Mouse (Mus musculus): ENCODE measurements around the gene Siae.

Siae gene

GRCm38 (mm10) chr9:37625129-37625528 is 69.6 kb downstream of the Siae start:
- peak in 1 of 2 experiments; percentile 28 for DNase-seq (ENCODE audit: low spot score in 2 of 2)

DNA sequence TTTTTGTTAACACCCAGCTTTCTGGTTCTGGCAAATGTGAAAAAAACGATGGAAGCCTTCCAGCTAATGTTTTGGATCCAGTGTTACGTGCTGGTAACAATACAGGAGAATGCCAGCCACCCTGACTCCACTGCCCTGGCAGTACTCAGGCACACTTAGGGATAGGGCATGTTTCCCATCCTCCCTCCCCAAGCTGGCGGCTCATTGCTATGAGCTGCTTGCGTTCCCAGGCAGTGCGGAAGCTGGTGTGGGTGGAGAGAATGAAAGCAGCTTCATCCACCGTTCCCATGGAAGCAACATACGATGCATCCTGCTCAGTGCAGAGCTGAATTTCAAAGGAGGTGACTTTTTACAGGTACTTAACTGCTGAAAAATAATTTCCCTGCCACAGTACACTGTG is 70.1 kb downstream of the Siae start:
- peak; percentile 88 to 93 for DNase-seq (ENCODE audit: low spot score in 2 of 2)

DNA sequence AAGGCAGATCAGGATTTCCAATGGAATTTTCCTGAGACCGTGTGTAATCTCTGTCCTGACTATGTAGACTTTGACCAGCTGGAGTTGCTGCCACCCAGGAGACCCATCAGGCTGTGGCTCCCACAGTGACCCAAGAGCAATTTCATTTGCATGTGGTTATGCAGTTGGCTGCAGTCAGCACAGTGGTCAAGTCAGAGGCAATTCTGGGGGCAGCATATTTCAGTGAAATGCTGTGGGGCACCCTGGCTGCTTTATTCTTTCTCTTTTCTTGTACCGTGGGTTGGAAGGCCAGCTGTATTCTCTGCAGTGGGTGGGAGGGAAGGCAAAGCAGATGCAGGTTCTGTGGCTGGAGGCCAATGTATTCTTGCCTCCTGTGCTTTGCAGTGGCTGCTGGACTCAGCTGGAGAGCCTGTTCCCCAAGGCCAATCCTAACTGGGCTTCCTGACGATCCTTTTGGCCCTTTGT is 70.6 kb downstream of the Siae start:
- DNase-seq (ENCODE audit: low spot score in 2 of 2): peak; percentile 49 to 66

- peak in 1 of 2 experiments; percentile 7 for DNase-seq (ENCODE audit: low spot score in 2 of 2)
Measured at GRCm38 (mm10) chr9:37627263-37627662, 71.8 kb downstream of the Siae start.

- DNase-seq (ENCODE audit: low spot score in 2 of 2): peak in 1 of 2 experiments; percentile 11
Measured at GRCm38 (mm10) chr9:37628581-37628980, 73.1 kb downstream of the Siae start.

DNA sequence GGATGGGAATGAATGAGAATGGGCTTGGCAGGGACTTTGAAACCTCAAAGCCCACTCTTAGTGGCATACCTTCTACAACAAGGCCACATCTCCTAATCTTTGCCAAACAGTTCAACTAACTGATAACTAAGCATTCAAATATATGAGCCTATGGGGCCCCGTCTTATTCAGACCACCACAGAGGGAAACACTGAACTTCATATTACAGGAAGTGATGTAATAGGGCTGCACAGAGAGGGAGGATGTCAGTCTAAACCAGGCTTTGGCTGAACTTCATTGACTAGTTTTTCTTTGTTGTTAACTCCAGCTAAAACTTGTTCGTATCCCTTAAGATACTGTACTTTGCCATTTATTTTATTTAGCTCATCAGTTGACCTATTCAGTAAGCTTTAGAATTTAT is 74.4 kb downstream of the Siae start:
- DNase-seq (ENCODE audit: low spot score in 2 of 2): no peak

DNA sequence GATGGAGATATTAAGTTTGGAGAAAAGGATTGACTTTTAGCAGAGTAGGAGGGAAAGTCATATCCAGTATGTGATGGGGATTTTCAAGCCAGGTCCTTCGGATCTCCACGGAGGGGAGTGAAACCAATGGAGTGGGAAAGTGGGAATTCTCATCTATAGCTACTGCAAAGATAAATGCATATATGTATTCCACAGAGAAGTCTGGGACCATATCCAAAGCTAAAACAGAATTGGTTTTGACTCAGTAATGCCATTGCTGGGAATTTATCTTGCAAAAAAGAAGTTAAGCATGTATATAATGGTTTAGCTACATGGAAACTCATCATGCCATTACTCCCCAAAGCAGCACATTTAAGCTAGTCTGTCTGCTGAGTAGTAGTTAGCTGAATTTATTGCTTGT is 76.8 kb downstream of the Siae start:
- no peak for DNase-seq (ENCODE audit: low spot score in 2 of 2)

DNA sequence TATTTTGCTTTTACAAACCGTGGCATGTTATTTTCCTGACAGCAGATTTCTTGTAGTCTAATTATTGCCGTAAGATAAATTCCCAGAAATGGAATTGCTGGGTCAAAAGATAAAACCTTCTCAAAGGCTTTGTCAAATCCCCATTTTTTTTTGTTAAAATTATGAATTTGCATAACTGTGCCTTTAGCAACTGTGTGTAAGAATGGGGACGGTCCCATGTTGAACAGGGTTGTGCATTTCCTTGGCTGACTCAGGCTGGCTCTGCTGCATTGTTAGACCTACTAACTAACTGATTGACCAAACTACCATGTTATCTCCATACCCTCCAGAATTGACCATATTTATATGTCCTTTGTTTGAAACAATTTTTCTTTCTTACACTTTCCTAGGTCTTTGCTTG is 78.8 kb downstream of the Siae start:
- no peak for DNase-seq (ENCODE audit: low spot score in 2 of 2)

DNA sequence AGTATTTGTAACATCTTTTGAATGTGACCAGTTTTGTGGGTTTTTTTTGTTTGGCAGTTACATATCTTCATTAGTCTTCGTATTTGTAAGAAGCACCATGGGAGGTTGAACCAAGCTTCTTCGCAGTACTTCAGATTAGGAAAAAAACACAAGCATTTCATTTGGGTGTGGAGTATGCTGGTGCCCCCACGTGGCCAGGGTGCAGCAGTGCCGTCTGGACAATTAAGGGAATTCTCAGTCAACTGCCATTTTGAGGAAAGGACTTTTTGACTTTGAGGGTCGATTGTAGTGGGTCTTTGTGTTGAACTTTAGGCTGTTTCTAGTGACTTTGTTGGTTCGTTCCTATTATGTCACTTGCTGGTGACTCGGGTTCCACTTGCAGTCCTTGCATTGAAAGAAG is 80.8 kb downstream of the Siae start:
- peak in 1 of 2 experiments; percentile 68 for DNase-seq (ENCODE audit: low spot score in 2 of 2)

- DNase-seq (ENCODE audit: low spot score in 2 of 2): no peak
Measured at GRCm38 (mm10) chr9:37636800-37637542, 81.5 kb downstream of the Siae start.

- no peak for DNase-seq (ENCODE audit: low spot score in 2 of 2)
Measured at GRCm38 (mm10) chr9:37638721-37639120, 83.2 kb downstream of the Siae start.

DNA sequence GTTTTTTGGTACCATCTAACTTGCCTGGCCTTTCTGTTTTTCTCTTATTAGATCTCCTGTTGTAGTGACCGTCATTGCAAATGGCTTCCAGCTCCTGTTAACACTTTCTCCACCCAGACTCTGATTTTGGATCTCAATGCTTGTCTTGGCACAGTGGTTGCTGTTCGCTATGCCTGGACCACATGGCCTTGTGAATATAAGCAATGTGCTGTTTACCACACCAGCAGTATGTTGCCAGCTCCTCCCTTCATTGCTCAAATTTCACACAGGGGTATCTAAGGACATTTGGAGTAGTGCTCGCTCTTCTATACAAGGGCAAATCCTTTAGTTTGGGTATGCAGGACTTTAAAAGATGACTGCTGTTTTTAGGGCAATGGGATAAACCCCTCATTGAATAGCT is 90.7 kb downstream of the Siae start:
- no peak for DNase-seq (ENCODE audit: low spot score in 2 of 2)

DNA sequence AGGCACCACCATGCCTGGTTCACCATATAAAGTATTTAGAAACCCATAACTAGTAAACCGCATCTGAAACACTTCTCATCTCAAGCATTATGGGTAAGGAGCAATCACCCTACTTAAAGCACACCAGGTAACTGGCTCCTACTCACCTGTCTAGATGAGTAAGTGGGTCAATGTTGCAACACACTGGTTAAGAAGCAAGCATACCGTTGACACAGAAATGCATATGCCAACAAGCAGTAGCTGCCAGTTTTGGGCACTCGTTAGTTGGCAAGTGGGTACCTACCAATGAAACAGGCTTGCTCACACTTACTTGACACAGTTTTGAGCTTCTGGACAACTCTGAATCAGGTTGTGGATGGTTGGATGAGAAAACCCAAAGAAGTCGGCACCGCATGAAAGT is 95.1 kb downstream of the Siae start:
- no peak for DNase-seq (ENCODE audit: low spot score in 2 of 2)

GRCm38 (mm10) chr9:37653836-37654235 is 98.3 kb downstream of the Siae start:
- DNase-seq (ENCODE audit: low spot score in 2 of 2): no peak

- no peak for DNase-seq (ENCODE audit: low spot score in 2 of 2)
Measured at GRCm38 (mm10) chr9:37655961-37656360, 100.5 kb downstream of the Siae start.

GRCm38 (mm10) chr9:37656439-37656881 is 101.0 kb downstream of the Siae start:
- no peak for DNase-seq (ENCODE audit: low spot score in 2 of 2)

GRCm38 (mm10) chr9:37656931-37657481 is 101.5 kb downstream of the Siae start, which contains the start of gene Tbrg1:
TSS of gene Tbrg1 (minus strand) at chr9:37657312.
- DNase-seq (ENCODE audit: low spot score in 2 of 2): peak; percentile 83 to 85

DNA sequence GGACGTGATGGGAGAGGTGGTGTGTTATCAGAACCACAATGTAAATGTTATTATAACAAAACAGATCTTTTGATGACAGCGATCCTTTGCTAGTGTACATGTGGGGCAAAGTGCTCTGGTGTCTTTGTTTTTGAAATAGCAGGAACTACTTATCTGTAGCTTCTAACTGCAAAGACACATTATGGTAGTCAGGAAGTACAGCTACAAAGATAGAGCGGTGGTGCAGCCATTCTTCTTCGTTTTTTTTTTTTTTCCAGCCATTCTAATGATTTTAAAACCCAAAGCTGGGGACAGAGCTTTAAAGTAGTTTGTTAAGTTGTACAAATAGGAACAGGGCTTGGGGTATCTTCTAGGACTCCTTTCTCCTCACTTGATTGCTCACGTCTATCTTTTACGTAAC is 103.9 kb downstream of the Siae start:
- DNase-seq (ENCODE audit: low spot score in 2 of 2): no peak

GRCm38 (mm10) chr9:37663210-37663609 is 107.7 kb downstream of the Siae start:
- DNase-seq (ENCODE audit: low spot score in 2 of 2): no peak

- DNase-seq (ENCODE audit: low spot score in 2 of 2): no peak
Measured at GRCm38 (mm10) chr9:37664604-37665003, 109.1 kb downstream of the Siae start.

DNA sequence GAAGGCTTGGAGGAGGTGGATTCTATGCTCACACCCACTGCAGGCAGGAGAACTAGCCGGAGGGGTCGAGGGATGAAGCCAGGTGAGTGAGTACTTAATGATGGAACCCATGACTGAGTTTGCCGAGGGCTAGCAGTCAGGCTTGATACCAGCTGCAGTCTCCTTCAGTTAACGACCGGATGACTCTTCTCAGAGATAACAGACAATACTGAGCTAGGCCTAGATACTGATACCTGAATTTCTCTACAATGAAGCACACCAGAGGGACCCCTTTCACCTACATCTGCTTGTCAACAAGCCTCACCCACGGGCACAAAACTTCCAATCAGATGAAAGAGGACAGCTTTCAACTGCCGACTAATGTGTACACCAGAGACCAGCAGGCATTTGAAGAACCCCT is 110.5 kb downstream of the Siae start:
- DNase-seq (ENCODE audit: low spot score in 2 of 2): no peak

- DNase-seq (ENCODE audit: low spot score in 2 of 2): no peak
Measured at GRCm38 (mm10) chr9:37669115-37669514, 113.6 kb downstream of the Siae start, which contains the start of gene Panx3. TSS of gene Panx3 (minus strand) at chr9:37669235.

- no peak for DNase-seq (ENCODE audit: low spot score in 2 of 2)
Measured at GRCm38 (mm10) chr9:37669678-37670077, 114.2 kb downstream of the Siae start.

Data from right cerebral cortex, postnatal 10 days (tissue).